Mouse (Mus musculus) forebrain, embryonic 14.5 days (tissue): ENCODE measurements around the gene Nup88. TPM values are rescaled to one million over a fixed set of nuclear protein-coding genes. Genes with fewer than 3 reads are reported as not detected.

ENCODE experiments used
- ATAC-seq: fragments of 200-750 bp; cut with Nextera tagmentation; 2 replicates; pipeline ENCODE4 v1.8.0; 2017; ENCODE audit warnings: mild to moderate bottlenecking, moderate library complexity
- DNase-seq: peaks from one replicate; pipeline ENCODE4 v3.0.0-alpha.2; 2015; ENCODE audit warnings: low spot score
- H3K27ac ChIP-seq: fragments of 300-500 bp; sonication (generic); 2 replicates; pipeline ENCODE4 v1.5.1; 2014; ENCODE audit warnings: low read depth, mild to moderate bottlenecking, control low read depth, low read length, moderate library complexity
- H3K27me3 ChIP-seq: fragments of 300-500 bp; sonication (generic); replicated peaks from 2 replicates; pipeline ENCODE4 v1.6.1; 2014; ENCODE audit warnings: low read length, control low read depth, mixed read lengths; ENCODE audit not compliant: control insufficient read depth, insufficient read depth
- H3K36me3 ChIP-seq: fragments of 300-500 bp; sonication (generic); 2 replicates; pipeline ENCODE4 v1.6.1; 2014; ENCODE audit warnings: low read length, control low read depth; ENCODE audit not compliant: control insufficient read depth, insufficient read depth
- H3K4me1 ChIP-seq: fragments of 300-500 bp; sonication (generic); 2 replicates; pipeline ENCODE4 v1.6.1; 2014; ENCODE audit warnings: antibody characterized with exemption, low read length, control low read depth; ENCODE audit not compliant: control insufficient read depth, insufficient read depth
- H3K4me2 ChIP-seq: fragments of 300-500 bp; sonication (generic); 2 replicates; pipeline ENCODE4 v1.6.1; 2014; ENCODE audit warnings: mild to moderate bottlenecking, control low read depth, low read length
- H3K4me3 ChIP-seq: fragments of 300-500 bp; sonication (generic); 2 replicates; pipeline ENCODE4 v1.5.1; 2014; ENCODE audit warnings: low read depth, low read length, control low read depth
- H3K9ac ChIP-seq: fragments of 300-500 bp; sonication (generic); 2 replicates; pipeline ENCODE4 v1.6.1; 2014; ENCODE audit warnings: mild to moderate bottlenecking, low read length, control low read depth, moderate library complexity
- H3K9me3 ChIP-seq: fragments of 300-500 bp; sonication (generic); replicated peaks from 2 replicates; pipeline ENCODE4 v1.6.1; 2016; ENCODE audit warnings: low read length, control low read depth, mixed read lengths; ENCODE audit not compliant: control insufficient read depth
- WGBS: fragments of 180-500 bp; shearing (Covaris S2); extraction: QIAGEN DNeasy Blood & Tissue Kit; methylation state at CpG from one replicate; pipeline ENCODE4 v1.1.7; 2014; 5-methylcytosine and 5-hydroxymethylcytosine counted together
- polyA plus RNA-seq: library from polyadenylated mRNA; unstranded; fragments of >200 nt; fragmentation: Nextera tagmentation; extraction: Ambion mirVana; gene quantifications from 2 replicates; pipeline ENCODE4 v1.2.1, GENCODE M21; 2014

Gene Nup88
- polyA plus RNA-seq, 1 experiment from 2014 or later, result 160 TPM

GRCm38 (mm10) chr11:71004316-71004773 is 34.6 kb upstream of the Nup88 start, which contains the start of gene Dhx33:
Gene Dhx33 (minus strand): TSS chr11:71004437.
- Histone ChIP-seq H3K27me3 (no peaks in the 10 kb centered on the region), H3K36me3 (peaks cover 33% of the 10 kb centered on the region), H3K9me3 (no peaks in the 10 kb centered on the region), H3K27ac (peak within 1 kb of the TSS; percentile 27; the same call in 1 of the 2 replicates), H3K4me1 (peaks cover 10% of the 10 kb centered on the region), H3K4me2 (peak within 1 kb of the TSS; percentile 93), H3K4me3 (peak within 1 kb of the TSS; percentile 91), H3K9ac (peak within 1 kb of the TSS; percentile 75)
- ATAC-seq (peak; percentile 98), DNase-seq (peak; percentile 99)
- WGBS, result under 1% methylated on average over 34 of the region's 35 CpGs

- Histone ChIP-seq H3K27me3 (no peaks in the 10 kb centered on the region), H3K4me2 (peak overlapping the region; percentile 93), H3K4me1 (peaks cover 10% of the 10 kb centered on the region), H3K4me3 (peak overlapping the region; percentile 91), H3K36me3 (peaks cover 33% of the 10 kb centered on the region), H3K9ac (peak overlapping the region; percentile 75), H3K9me3 (no peaks in the 10 kb centered on the region), H3K27ac (peak overlapping the region; percentile 27; the same call in 1 of the 2 replicates)
- WGBS, result under 1% methylated on average over 49 of the region's 49 CpGs
- ATAC-seq (peak; percentile 75), DNase-seq (peak; percentile 34)
Observed at GRCm38 (mm10) chr11:71003611-71004315, 34.0 kb upstream of the Nup88 start.

- H3K4me2 ChIP-seq, result no peak overlapping the region
- peaks cover 45% of the 10 kb centered on the region for H3K36me3 ChIP-seq
- no peaks in the 10 kb centered on the region for H3K9me3 ChIP-seq
- no peak overlapping the region for H3K27ac ChIP-seq
- no peak for ATAC-seq
- DNase-seq, result no peak
- WGBS, result 63% methylated on average over 4 of the region's 4 CpGs
- H3K27me3 ChIP-seq, result no peaks in the 10 kb centered on the region
- H3K4me3 ChIP-seq, result no peak overlapping the region
- H3K4me1 ChIP-seq, result peaks cover 10% of the 10 kb centered on the region
- no peak overlapping the region for H3K9ac ChIP-seq
Observed at GRCm38 (mm10) chr11:71001167-71001566, 31.4 kb upstream of the Nup88 start.

- Histone ChIP-seq H3K4me3 (peak within 1 kb of the TSS; percentile 99), H3K4me2 (peak within 1 kb of the TSS; percentile 77), H3K36me3 (peaks cover 63% of the 10 kb centered on the region), H3K27ac (no peak within 1 kb of the TSS), H3K4me1 (peaks cover 7% of the 10 kb centered on the region), H3K9ac (peak within 1 kb of the TSS; percentile 91), H3K27me3 (no peaks in the 10 kb centered on the region), H3K9me3 (no peaks in the 10 kb centered on the region)
- under 1% methylated on average over 64 of the region's 64 CpGs for WGBS
- peak; percentile 88 for DNase-seq
- peak; percentile 98 for ATAC-seq
Observed at GRCm38 (mm10) chr11:70982557-70983228, 12.9 kb upstream of the Nup88 start, which contains the start of gene C1qbp. Gene C1qbp (minus strand): TSS chr11:70983026.

GRCm38 (mm10) chr11:70982030-70982429 is 12.3 kb upstream of the Nup88 start:
- no peaks in the 10 kb centered on the region for H3K9me3 ChIP-seq
- peak overlapping the region; percentile 91 for H3K9ac ChIP-seq
- peak overlapping the region; percentile 77 for H3K4me2 ChIP-seq
- H3K27ac ChIP-seq, result no peak overlapping the region
- 12% methylated on average over 12 of the region's 12 CpGs for WGBS
- peaks cover 63% of the 10 kb centered on the region for H3K36me3 ChIP-seq
- H3K27me3 ChIP-seq, result no peaks in the 10 kb centered on the region
- peaks cover 7% of the 10 kb centered on the region for H3K4me1 ChIP-seq
- H3K4me3 ChIP-seq, result peak overlapping the region; percentile 99
- ATAC-seq (no peak), DNase-seq (no peak)

- Histone ChIP-seq H3K4me3 (no peak overlapping the region), H3K4me2 (no peak overlapping the region; the same call in 1 of the 2 replicates), H3K4me1 (peaks cover 7% of the 10 kb centered on the region), H3K27me3 (no peaks in the 10 kb centered on the region), H3K9ac (no peak overlapping the region), H3K9me3 (no peaks in the 10 kb centered on the region), H3K36me3 (peaks cover 63% of the 10 kb centered on the region), H3K27ac (no peak overlapping the region)
- no peak for ATAC-seq
- 91% methylated on average over 14 of the region's 14 CpGs for WGBS
- DNase-seq, result no peak
Observed at GRCm38 (mm10) chr11:70980751-70981510, 11.2 kb upstream of the Nup88 start.

- H3K4me3 ChIP-seq, result no peak overlapping the region
- no peaks in the 10 kb centered on the region for H3K9me3 ChIP-seq
- peaks cover 63% of the 10 kb centered on the region for H3K36me3 ChIP-seq
- DNase-seq (no peak), ATAC-seq (no peak)
- no peaks in the 10 kb centered on the region for H3K27me3 ChIP-seq
- 85% methylated on average over 6 of the region's 6 CpGs for WGBS
- peaks cover 7% of the 10 kb centered on the region for H3K4me1 ChIP-seq
- no peak overlapping the region for H3K27ac ChIP-seq
- no peak overlapping the region for H3K4me2 ChIP-seq
- H3K9ac ChIP-seq, result no peak overlapping the region
Observed at GRCm38 (mm10) chr11:70980232-70980631, 10.5 kb upstream of the Nup88 start.

GRCm38 (mm10) chr11:70977293-70977692 is 7.5 kb upstream of the Nup88 start:
- no peak overlapping the region for H3K9ac ChIP-seq

More at GRCm38 (mm10) chr11:70977293-70977692, 7.5 kb upstream of the Nup88 start:
- H3K4me2 ChIP-seq, result no peak overlapping the region
- no peak overlapping the region for H3K4me3 ChIP-seq
- H3K27ac ChIP-seq, result no peak overlapping the region
- H3K36me3 ChIP-seq, result peaks cover 75% of the 10 kb centered on the region
- H3K9me3 ChIP-seq, result no peaks in the 10 kb centered on the region
- 90% methylated on average over 6 of the region's 6 CpGs for WGBS
- DNase-seq (no peak), ATAC-seq (no peak)
- H3K4me1 ChIP-seq, result peaks cover 7% of the 10 kb centered on the region
- H3K27me3 ChIP-seq, result no peaks in the 10 kb centered on the region
